Mouse (Mus musculus): ENCODE data around the gene Rpl13a. TPM values are rescaled to one million over a fixed set of nuclear protein-coding genes. Genes with fewer than 3 reads are reported as not detected.
A peak's percentile ranks its signal among the peaks of the same experiment; 100 is the strongest.
"Not testable (repeated sequence)": the region's sequence is repeated elsewhere in the genome, so short reads cannot be mapped to it uniquely, and the experiment has no call there.

The Rpl13a gene
- polyA plus RNA-seq, 1 experiment: 2,550 TPM

DNA sequence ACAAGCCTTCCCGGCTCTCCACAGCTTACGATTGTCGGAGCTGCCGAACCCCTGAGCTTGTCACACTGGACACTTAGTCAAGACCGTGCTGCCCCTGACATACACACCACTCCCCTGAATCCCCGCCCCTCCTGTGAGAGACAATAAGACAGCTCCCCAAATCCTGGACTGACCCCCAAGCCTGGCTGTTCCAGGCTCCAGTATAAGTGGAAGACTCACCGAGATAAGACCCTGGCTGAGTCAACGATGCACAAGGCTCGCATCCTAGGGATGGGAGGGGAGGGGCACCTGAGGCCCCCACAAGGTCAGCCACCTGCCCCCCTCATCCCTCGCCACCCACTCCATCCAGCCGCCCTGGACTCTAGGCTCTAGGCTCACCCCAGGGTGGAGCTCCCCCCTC lies 3.3 kb upstream of the Rpl13a start:
- DNase-seq (ENCODE audit: low read depth): no peak
- TF ChIP-seq POLR2A (IDR thresholded peaks at IDR 0.05; ENCODE audit: borderline replicate concordance, extremely low read depth, insufficient read depth, insufficient read length, poor library complexity, severe bottlenecking): no peak
- no peak for TF ChIP-seq CTCF (IDR thresholded peaks at IDR 0.05; ENCODE audit: borderline replicate concordance, extremely low read depth, insufficient read depth, insufficient read length)

DNA sequence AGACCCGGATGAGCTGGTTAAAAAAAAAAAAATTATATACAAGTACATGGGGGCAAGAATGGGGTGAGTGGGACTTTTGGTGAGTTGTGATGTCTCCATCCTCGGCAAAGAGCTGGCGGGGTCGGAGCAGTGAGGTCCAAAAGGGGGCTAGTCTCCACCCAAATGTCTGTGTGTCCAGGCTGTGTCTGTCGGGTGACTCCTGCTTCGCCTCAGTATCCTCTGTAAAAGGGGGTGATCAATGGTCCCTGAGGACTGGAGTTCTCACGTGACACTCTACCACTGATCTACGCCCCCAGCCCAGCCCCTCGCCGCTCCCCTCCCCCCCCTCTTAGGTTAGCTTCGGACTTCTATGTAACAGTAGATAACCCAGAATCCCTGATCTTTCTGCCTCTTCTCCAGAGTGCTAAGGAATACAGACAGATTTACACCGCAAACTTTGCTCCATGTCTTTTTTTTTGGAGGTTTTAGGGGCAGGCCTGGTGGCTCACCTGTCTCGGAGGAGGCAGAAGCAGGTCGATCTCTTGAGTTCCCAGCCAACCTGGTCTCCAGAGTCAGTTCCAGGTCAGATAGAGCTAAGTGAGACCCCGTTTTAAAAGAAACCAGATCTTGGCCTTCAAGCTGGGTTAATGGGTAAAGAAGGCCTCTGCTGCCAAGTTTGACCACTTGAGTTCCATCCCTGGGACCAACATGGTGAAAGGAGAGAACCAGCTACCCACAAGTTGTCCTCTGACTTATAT lies 1.4 kb upstream of the Rpl13a start:
- no peak for DNase-seq (ENCODE audit: low read depth)
- TF ChIP-seq POLR2A (IDR thresholded peaks at IDR 0.05; ENCODE audit: borderline replicate concordance, extremely low read depth, insufficient read depth, insufficient read length, poor library complexity, severe bottlenecking): no peak
- no peak for TF ChIP-seq CTCF (IDR thresholded peaks at IDR 0.05; ENCODE audit: borderline replicate concordance, extremely low read depth, insufficient read depth, insufficient read length)

DNA sequence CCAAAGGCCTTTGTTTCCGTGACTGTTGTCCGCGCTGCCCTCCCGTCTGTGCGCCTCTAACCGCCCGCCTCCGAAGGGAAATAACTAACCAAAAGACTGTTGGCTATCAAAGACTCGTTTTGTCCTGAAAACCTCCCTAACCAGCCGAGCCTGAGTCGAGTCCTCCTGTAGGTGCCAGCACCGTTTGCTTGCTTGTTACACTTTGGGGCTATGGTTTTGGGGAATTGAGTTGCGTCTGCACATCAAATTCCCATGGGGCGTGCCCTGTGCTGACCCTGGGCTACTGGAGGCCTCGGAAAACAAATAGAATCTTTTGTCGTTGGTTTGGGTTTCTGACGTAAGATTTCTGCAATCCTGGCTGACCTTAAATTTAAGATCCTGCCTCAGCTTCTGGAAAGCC lies 757 bp upstream of the Rpl13a start:
- no peak for TF ChIP-seq POLR2A (IDR thresholded peaks at IDR 0.05; ENCODE audit: borderline replicate concordance, extremely low read depth, insufficient read depth, insufficient read length, poor library complexity, severe bottlenecking)
- no peak for TF ChIP-seq CTCF (IDR thresholded peaks at IDR 0.05; ENCODE audit: borderline replicate concordance, extremely low read depth, insufficient read depth, insufficient read length)
- no peak for DNase-seq (ENCODE audit: low read depth)

- TF ChIP-seq CTCF (IDR thresholded peaks at IDR 0.05; ENCODE audit: borderline replicate concordance, extremely low read depth, insufficient read depth, insufficient read length) (no peak), POLR2A (IDR thresholded peaks at IDR 0.05; ENCODE audit: borderline replicate concordance, extremely low read depth, insufficient read depth, insufficient read length, poor library complexity, severe bottlenecking) (no peak)
- DNase-seq (ENCODE audit: low read depth): no peak
Observed at GRCm38 (mm10) chr7:45127700-45128224, 799 bp downstream of the Rpl13a start.

GRCm38 (mm10) chr7:45126844-45127699 lies 1.5 kb downstream of the Rpl13a start:
- TF ChIP-seq POLR2A (IDR thresholded peaks at IDR 0.05; ENCODE audit: borderline replicate concordance, extremely low read depth, insufficient read depth, insufficient read length, poor library complexity, severe bottlenecking): no peak
- peak; percentile 42; the same call in 1 of the 2 replicates for TF ChIP-seq CTCF (IDR thresholded peaks at IDR 0.05; ENCODE audit: borderline replicate concordance, extremely low read depth, insufficient read depth, insufficient read length)
- no peak for DNase-seq (ENCODE audit: low read depth)

- no peak for TF ChIP-seq POLR2A (IDR thresholded peaks at IDR 0.05; ENCODE audit: borderline replicate concordance, extremely low read depth, insufficient read depth, insufficient read length, poor library complexity, severe bottlenecking)
- no peak for TF ChIP-seq CTCF (IDR thresholded peaks at IDR 0.05; ENCODE audit: borderline replicate concordance, extremely low read depth, insufficient read depth, insufficient read length)
Observed at GRCm38 (mm10) chr7:45126147-45126843, 2.3 kb downstream of the Rpl13a start.

GRCm38 (mm10) chr7:45125649-45126048 lies 2.9 kb downstream of the Rpl13a start:
- DNase-seq (ENCODE audit: low read depth): not testable (repeated sequence)

More at GRCm38 (mm10) chr7:45126147-45126843, 2.3 kb downstream of the Rpl13a start:
- no peak for DNase-seq (ENCODE audit: low read depth)

DNA sequence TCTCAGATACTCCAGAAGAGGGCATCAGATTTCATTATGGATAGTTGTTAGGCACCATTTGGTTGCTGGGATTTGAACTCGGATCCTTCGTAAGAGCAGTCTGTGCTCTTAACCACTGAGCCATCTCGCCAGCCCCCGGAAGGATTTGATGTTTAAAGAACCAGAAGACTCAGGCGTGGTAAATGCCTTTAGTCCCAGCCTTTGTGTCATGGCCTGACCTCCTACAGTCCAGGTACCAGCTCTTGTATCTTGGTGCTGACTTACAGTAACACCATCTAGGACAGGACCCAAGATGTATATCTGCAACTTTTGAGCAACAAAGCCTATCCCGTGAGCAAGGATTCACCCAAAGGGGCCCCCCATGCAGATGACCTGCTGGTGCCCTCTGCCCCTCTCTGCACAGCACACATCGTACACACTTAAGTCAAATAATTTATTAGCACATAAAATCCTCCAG lies 3.4 kb downstream of the Rpl13a start:
- peak; percentile 61 for DNase-seq (ENCODE audit: low read depth)

DNA sequence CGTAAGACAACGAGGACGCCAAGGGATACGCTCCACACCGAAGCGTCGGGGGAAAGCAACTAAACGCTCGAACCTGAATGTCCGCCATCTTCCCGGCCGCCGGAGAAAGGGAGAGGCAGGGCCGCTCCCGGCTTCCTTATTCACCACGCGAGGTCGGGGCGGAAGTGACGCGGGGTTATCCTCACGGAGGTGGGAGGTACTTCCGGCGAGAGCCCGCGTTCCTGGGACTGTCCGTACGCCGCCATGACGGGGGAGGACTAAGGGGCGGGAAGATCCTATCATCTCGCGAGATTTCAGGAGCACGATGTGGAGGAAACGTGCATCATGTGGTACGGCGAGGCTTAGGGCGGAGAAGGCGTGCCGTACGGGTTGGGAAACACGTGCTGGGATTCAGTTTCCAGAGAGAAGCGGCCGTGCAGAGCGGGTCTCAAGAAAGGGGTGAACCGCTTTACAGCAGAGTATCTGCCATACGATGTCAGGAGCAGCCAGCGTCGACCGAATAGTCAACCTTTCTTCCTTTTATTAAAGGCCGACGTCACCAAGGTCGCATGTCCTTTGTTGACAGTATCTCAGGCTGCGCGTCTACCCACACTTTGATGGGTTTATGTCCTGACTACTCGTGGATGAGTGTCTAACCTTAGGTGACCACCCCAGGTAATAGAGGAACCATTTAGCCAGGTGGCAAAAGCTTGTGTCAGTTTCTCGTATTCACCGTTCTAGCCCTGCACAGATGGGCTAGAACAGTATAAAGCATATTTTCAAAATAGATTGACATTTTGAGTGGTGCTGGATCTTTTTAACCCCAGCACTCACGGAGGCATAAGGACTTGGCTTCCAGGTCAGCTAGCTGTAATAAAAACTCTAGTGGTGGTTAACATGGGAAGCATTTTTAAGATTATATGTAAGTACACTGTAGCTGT lies 4.1 kb downstream of the Rpl13a start, which contains the start of gene Rps11:
Gene Rps11 (minus strand): TSS at position 216 of the 920 bp plus-strand sequence.
- DNase-seq (ENCODE audit: low read depth): peak; percentile 100
- no peak for TF ChIP-seq CTCF (IDR thresholded peaks at IDR 0.05; ENCODE audit: borderline replicate concordance, extremely low read depth, insufficient read depth, insufficient read length)
- TF ChIP-seq POLR2A (IDR thresholded peaks at IDR 0.05; ENCODE audit: borderline replicate concordance, extremely low read depth, insufficient read depth, insufficient read length, poor library complexity, severe bottlenecking): peak; percentile 56; the same call in 1 of the 2 replicates

More for the DNA sequence above, 3.4 kb downstream of the Rpl13a start:
- TF ChIP-seq CTCF (IDR thresholded peaks at IDR 0.05; ENCODE audit: borderline replicate concordance, extremely low read depth, insufficient read depth, insufficient read length) (no peak), POLR2A (IDR thresholded peaks at IDR 0.05; ENCODE audit: borderline replicate concordance, extremely low read depth, insufficient read depth, insufficient read length, poor library complexity, severe bottlenecking) (no peak)

GRCm38 (mm10) chr7:45123186-45123570 lies 5.4 kb downstream of the Rpl13a start:
- no peak for TF ChIP-seq POLR2A (IDR thresholded peaks at IDR 0.05; ENCODE audit: borderline replicate concordance, extremely low read depth, insufficient read depth, insufficient read length, poor library complexity, severe bottlenecking)
- TF ChIP-seq CTCF (IDR thresholded peaks at IDR 0.05; ENCODE audit: borderline replicate concordance, extremely low read depth, insufficient read depth, insufficient read length): no peak
- DNase-seq (ENCODE audit: low read depth): no peak
